Mouse (Mus musculus) bone marrow macrophage, adult 2 months (primary cell): ENCODE data around the gene Ntsr1. TPM values are rescaled to one million over a fixed set of nuclear protein-coding genes. Genes with fewer than 3 reads are reported as not detected.

Source experiments
- H3K27ac ChIP-seq: 2 replicates; pipeline ENCODE4 v1.5.1; 2012; ENCODE audit warnings: low read depth, low read length; ENCODE audit not compliant: insufficient read depth
- H3K4me1 ChIP-seq: 2 replicates; pipeline ENCODE4 v1.6.1; 2012; ENCODE audit warnings: low read length; ENCODE audit not compliant: control insufficient read depth, insufficient read depth
- H3K4me3 ChIP-seq: 2 replicates; pipeline ENCODE4 v1.5.1; 2012; ENCODE audit warnings: mild to moderate bottlenecking, low read length, moderate library complexity; ENCODE audit not compliant: insufficient read depth
- CTCF ChIP-seq: IDR thresholded peaks from 2 replicates; pipeline ENCODE4 v1.5.1; 2012; ENCODE audit warnings: low read depth, mild to moderate bottlenecking, low read length, moderate library complexity
- POLR2A ChIP-seq: IDR thresholded peaks from 2 replicates; pipeline ENCODE4 v1.6.1; 2012; ENCODE audit warnings: mild to moderate bottlenecking, low read depth, low read length, borderline replicate concordance
- polyA plus RNA-seq: library from polyadenylated mRNA; stranded (reverse); fragments of >200 nt; gene quantifications from 2 replicates; pipeline ENCODE4 v1.2.4, GENCODE M21; 2012; ENCODE audit not compliant: missing spikeins, insufficient read depth, insufficient read length

Gene Ntsr1
- polyA plus RNA-seq, 1 experiment: not detected

DNA sequence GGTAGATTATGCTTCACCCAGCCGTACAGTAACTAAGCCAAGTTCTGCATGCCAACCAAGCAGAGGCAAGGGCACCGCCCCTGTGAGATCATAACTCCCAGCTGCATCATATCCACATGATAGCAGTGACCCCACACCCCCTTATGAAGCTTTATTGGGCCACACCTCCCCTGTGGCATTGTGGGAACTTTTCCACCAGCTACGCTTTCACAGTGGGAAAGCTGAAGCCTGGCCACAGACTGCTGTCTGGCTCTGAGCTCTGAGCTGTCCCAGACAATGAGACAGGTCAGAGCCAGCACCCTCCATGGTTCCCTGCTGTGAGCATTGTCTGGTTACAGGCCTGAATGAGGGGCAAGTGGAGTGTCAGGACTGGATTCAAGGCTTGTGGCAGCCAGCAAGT, 81.2 kb downstream of the Ntsr1 start, which contains the start of gene Mrgbp:
Mrgbp (plus strand) TSS at position 303 of the 400 bp plus-strand sequence.
- H3K4me1 ChIP-seq: peaks cover 25% of the 10 kb centered on the region
- TF ChIP-seq POLR2A (no peak), CTCF (no peak)
- peak within 1 kb of the TSS; percentile 2; the same call in 1 of the 2 replicates for H3K4me3 ChIP-seq
- H3K27ac ChIP-seq: peak within 1 kb of the TSS; percentile 28; the same call in 1 of the 2 replicates

GRCm38 (mm10) chr2:180582481-180583153, 82.8 kb downstream of the Ntsr1 start:
- TF ChIP-seq CTCF (peak; percentile 53; the same call in 1 of the 2 replicates), POLR2A (no peak)
- H3K4me1 ChIP-seq: peaks cover 25% of the 10 kb centered on the region
- no peak overlapping the region for H3K27ac ChIP-seq
- peak overlapping the region; percentile 92 for H3K4me3 ChIP-seq

DNA sequence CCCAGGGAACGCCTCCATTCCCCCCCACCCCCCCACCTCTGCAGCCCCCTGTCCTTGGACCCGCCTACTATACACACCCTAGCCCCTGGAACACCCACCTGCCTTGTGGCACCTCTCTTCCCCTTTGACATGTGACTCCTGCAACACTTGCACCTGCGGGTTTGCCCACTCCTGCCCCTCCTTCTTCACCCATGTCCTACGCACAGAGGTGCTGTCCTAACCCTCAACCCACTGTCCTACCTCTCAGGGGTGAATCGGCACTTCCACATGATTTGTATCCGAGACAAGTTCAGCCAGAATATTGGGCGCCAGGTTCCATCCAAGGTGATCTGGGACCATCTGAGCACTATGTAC, 83.4 kb downstream of the Ntsr1 start:
- TF ChIP-seq CTCF (no peak), POLR2A (no peak)
- Histone ChIP-seq H3K4me1 (peaks cover 25% of the 10 kb centered on the region), H3K27ac (no peak overlapping the region), H3K4me3 (peak overlapping the region; percentile 92)

- TF ChIP-seq POLR2A: no peak
- TF ChIP-seq CTCF: no peak
- Histone ChIP-seq H3K4me3 (peak overlapping the region; percentile 98), H3K4me1 (peaks cover 6% of the 10 kb centered on the region), H3K27ac (peak overlapping the region; percentile 51; the same call in 1 of the 2 replicates)
These were observed 89.0 kb downstream of the Ntsr1 start for GRCm38 (mm10) chr2:180588736-180589122.

GRCm38 (mm10) chr2:180589123-180589831, 89.5 kb downstream of the Ntsr1 start, which contains the start of gene Ogfr:
Gene Ogfr (plus strand): TSS chr2:180589245.
- Histone ChIP-seq H3K27ac (peak within 1 kb of the TSS; percentile 71), H3K4me1 (peaks cover 6% of the 10 kb centered on the region), H3K4me3 (peak within 1 kb of the TSS; percentile 98)
- no peak for TF ChIP-seq POLR2A
- no peak for TF ChIP-seq CTCF

Other genes with a start within 250 kb of the Ntsr1 start
- gene Rps21, start 242.6 kb upstream of the Ntsr1 start, polyA plus RNA-seq: 1,564 and 1,592 TPM in 2 replicates
- 10.3 and 11.1 TPM in 2 replicates for gene Cables2, start 226.5 kb upstream of the Ntsr1 start, polyA plus RNA-seq
- not detected in 2 replicates for gene Rbbp8nl, start 210.1 kb upstream of the Ntsr1 start, polyA plus RNA-seq
- not detected in 2 replicates for gene Gata5, start 165.3 kb upstream of the Ntsr1 start, polyA plus RNA-seq
- 35.7 and 36.4 TPM in 2 replicates for gene Slco4a1, start 43.7 kb upstream of the Ntsr1 start, polyA plus RNA-seq
- 13.8 and 15.0 TPM in 2 replicates for gene Mrgbp, start 81.3 kb downstream of the Ntsr1 start, polyA plus RNA-seq
- 75.4 and 76.8 TPM in 2 replicates for gene Ogfr, start 89.3 kb downstream of the Ntsr1 start, polyA plus RNA-seq
- 0.28 and 1.8 TPM in 2 replicates for gene Col9a3, start 97.8 kb downstream of the Ntsr1 start, polyA plus RNA-seq
- gene Tcfl5, start 142.7 kb downstream of the Ntsr1 start, polyA plus RNA-seq: not detected in 2 replicates
- 30.2 and 32.9 TPM in 2 replicates for gene Dido1, start 210.0 kb downstream of the Ntsr1 start, polyA plus RNA-seq
- 52.9 and 53.5 TPM in 2 replicates for gene Gid8, start 210.1 kb downstream of the Ntsr1 start, polyA plus RNA-seq
- 6.4 and 6.7 TPM in 2 replicates for gene Slc17a9, start 225.3 kb downstream of the Ntsr1 start, polyA plus RNA-seq